Mouse (Mus musculus) CH12.LX (cell line): ENCODE measurements at regions not wholly inside any gene's neighbourhood (a gene's known extent, or its start where the extent isn't known, plus 50 kb on each side); places are given as distances from the start of the nearest gene placed in this dataset.

Experiments
- DNase-seq: peaks from one replicate; pipeline ENCODE4 v3.0.0-alpha.2; 2013; ENCODE audit errors: extremely low read depth
- H3K27ac ChIP-seq: 2 replicates; pipeline ENCODE4 v1.5.1; 2012; ENCODE audit warnings: low read depth, mild to moderate bottlenecking, control low read depth, moderate library complexity; ENCODE audit not compliant: insufficient read depth
- H3K27me3 ChIP-seq: replicated peaks from 2 replicates; pipeline ENCODE3; 2012; ENCODE audit warnings: inconsistent platforms
- H3K36me3 ChIP-seq, 2 experiments: replicated peaks in 1 of 2; 2 replicates each; pipeline versions ENCODE3 to v1.6.1; 2012; ENCODE audit warnings: inconsistent platforms in 1 of 2, low read length in 1 of 2, mild to moderate bottlenecking in 1 of 2, mixed read lengths in 1 of 2, moderate library complexity in 1 of 2; ENCODE audit not compliant: control insufficient read depth in 1 of 2, insufficient read depth in 1 of 2
- H3K4me1 ChIP-seq, 2 experiments: 2 replicates each; pipeline ENCODE4 v1.6.1; 2012; ENCODE audit warnings: inconsistent platforms in 1 of 2, moderate library complexity in 1 of 2; ENCODE audit not compliant: insufficient read depth in 2 of 2, control insufficient read depth in 1 of 2
- H3K4me2 ChIP-seq: 2 replicates; pipeline ENCODE4 v1.6.1; 2012; ENCODE audit warnings: low read depth, mild to moderate bottlenecking, control low read depth; ENCODE audit not compliant: poor library complexity, insufficient read depth, severe bottlenecking
- H3K4me3 ChIP-seq, 3 experiments: fragments of 150-350 bp in 1 of 3; sonication (generic) in 1 of 3; replicated peaks in 1 of 3; 2 replicates each; pipeline versions ENCODE3 to v1.5.1; 2011 to 2012; ENCODE audit warnings: low read depth in 2 of 3, low read length in 2 of 3, mild to moderate bottlenecking in 2 of 3, moderate library complexity in 2 of 3, control low read depth in 1 of 3, improper control_type of control experiment in 1 of 3, inconsistent platforms in 1 of 3, mixed read lengths in 1 of 3; ENCODE audit not compliant: poor library complexity in 1 of 3
- H3K79me2 ChIP-seq: replicated peaks from 2 replicates; pipeline ENCODE4 v1.6.1; 2012; ENCODE audit warnings: mild to moderate bottlenecking, moderate library complexity; ENCODE audit not compliant: control insufficient read depth, poor library complexity, insufficient read depth, severe bottlenecking; ENCODE audit errors: extremely low read depth
- H3K9ac ChIP-seq: 2 replicates; pipeline ENCODE4 v1.6.1; 2012; ENCODE audit warnings: low read depth, mild to moderate bottlenecking, control low read depth, moderate library complexity; ENCODE audit not compliant: insufficient read depth
- H3K9me3 ChIP-seq: replicated peaks from 2 replicates; pipeline ENCODE3; 2012; ENCODE audit warnings: low read length, inconsistent platforms, mixed read lengths
- CHD1 ChIP-seq: IDR thresholded peaks from 2 replicates; pipeline ENCODE4 v1.6.1; 2012; ENCODE audit warnings: low read depth, low read length, improper control_type of control experiment, inconsistent platforms
- CHD2 ChIP-seq: IDR thresholded peaks from 2 replicates; pipeline ENCODE4 v1.6.1; 2011; ENCODE audit warnings: low read length, improper control_type of control experiment
- CTCF ChIP-seq, 2 experiments: IDR thresholded peaks in 1 of 2; conservative IDR thresholded peaks in 1 of 2; 2 replicates each; pipeline ENCODE4 v1.5.1; 2011 to 2012; ENCODE audit warnings: low read depth in 2 of 2, low read length in 2 of 2, improper control_type of control experiment in 1 of 2, inconsistent platforms in 1 of 2, mild to moderate bottlenecking in 1 of 2, moderate library complexity in 1 of 2
- E2F4 ChIP-seq: IDR thresholded peaks from 2 replicates; pipeline ENCODE4 v1.6.1; 2011; ENCODE audit warnings: low read depth, low read length, improper control_type of control experiment; ENCODE audit not compliant: insufficient replicate concordance
- ELF1 ChIP-seq: IDR thresholded peaks from 2 replicates; pipeline ENCODE4 v1.6.1; 2014; ENCODE audit warnings: low read depth, mild to moderate bottlenecking, inconsistent platforms, low read length, improper control_type of control experiment
- GABPA ChIP-seq: IDR thresholded peaks from 2 replicates; pipeline ENCODE4 v1.6.1; 2012; ENCODE audit warnings: low read depth, low read length, improper control_type of control experiment, inconsistent platforms; ENCODE audit not compliant: insufficient replicate concordance
- IRF4 ChIP-seq: IDR thresholded peaks from 2 replicates; pipeline ENCODE4 v1.6.1; 2014; ENCODE audit warnings: low read depth, mild to moderate bottlenecking, inconsistent platforms, low read length, improper control_type of control experiment
- JUN ChIP-seq: IDR thresholded peaks from 2 replicates; pipeline ENCODE4 v1.6.1; 2011; ENCODE audit warnings: low read depth, mild to moderate bottlenecking, low read length, improper control_type of control experiment, moderate library complexity; ENCODE audit not compliant: insufficient read depth
- MAFK ChIP-seq: IDR thresholded peaks from 2 replicates; pipeline ENCODE4 v1.6.1; 2011; ENCODE audit warnings: low read length, improper control_type of control experiment; ENCODE audit not compliant: insufficient replicate concordance
- MAX ChIP-seq: IDR thresholded peaks from 2 replicates; pipeline ENCODE4 v1.6.1; 2011; ENCODE audit warnings: low read length, improper control_type of control experiment
- MEF2A ChIP-seq: IDR thresholded peaks from 2 replicates; pipeline ENCODE4 v1.6.1; 2014; ENCODE audit warnings: low read depth, mild to moderate bottlenecking, inconsistent platforms, low read length, improper control_type of control experiment, borderline replicate concordance
- POLR2AphosphoS2 ChIP-seq: IDR thresholded peaks from 2 replicates; pipeline ENCODE4 v1.6.1; 2011; ENCODE audit warnings: low read depth, low read length, improper control_type of control experiment
- RAD21 ChIP-seq: IDR thresholded peaks from 2 replicates; pipeline ENCODE4 v1.6.1; 2011; ENCODE audit warnings: low read depth, mild to moderate bottlenecking, low read length, improper control_type of control experiment, moderate library complexity
- SMC3 ChIP-seq: IDR thresholded peaks from 2 replicates; pipeline ENCODE4 v1.6.1; 2011; ENCODE audit warnings: low read depth, low read length, improper control_type of control experiment
- TBP ChIP-seq: conservative IDR thresholded peaks from 2 replicates; pipeline ENCODE4 v1.6.1; 2011; ENCODE audit warnings: low read depth, low read length, improper control_type of control experiment
- ZNF384 ChIP-seq: IDR thresholded peaks from 2 replicates; pipeline ENCODE4 v1.6.1; 2012; ENCODE audit warnings: low read depth, low read length, improper control_type of control experiment, inconsistent platforms
- dilution Hi-C: fragments of 300-500 bp; cut with MboI; formaldehyde crosslinking; loops from 2 replicates; pipeline ENCODE4 v1.14.3; 2020; ENCODE audit warnings: low sequenced_read_pairs; ENCODE audit not compliant: extremely low pct_unique_long_range_greater_than_20kb, extremely low pct_ligation_motif_present
- in situ Hi-C: fragments of 300-500 bp; cut with MboI; formaldehyde crosslinking; loops from 3 replicates; pipeline ENCODE4 v1.14.3; 2019; ENCODE audit warnings: low sequenced_read_pairs, low pct_ligation_motif_present, low pct_unique_long_range_greater_than_20kb, mixed read lengths

DNA sequence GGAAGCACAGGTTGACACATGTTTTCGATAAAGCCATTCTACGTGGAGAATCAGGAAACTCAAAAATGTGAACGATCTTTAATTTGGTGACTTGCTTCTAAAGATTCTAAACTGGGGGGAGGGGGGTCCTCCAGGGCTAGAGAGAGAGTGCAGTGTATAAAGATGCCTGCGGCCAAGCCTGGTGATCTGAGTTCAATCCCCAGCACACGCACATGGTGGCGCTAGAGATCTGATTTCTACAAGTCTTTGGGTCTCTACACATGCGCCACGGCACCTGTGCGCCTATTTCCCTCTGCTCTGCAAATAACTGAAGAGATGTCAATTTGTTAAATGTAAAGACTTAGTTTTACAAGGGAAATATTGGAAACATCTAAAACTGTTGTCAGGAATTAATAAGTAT is 70.3 kb upstream of the Ccdc39 start:
- no peaks in the 10 kb centered on the region for H3K36me3 ChIP-seq
- no peaks in the 10 kb centered on the region for H3K27me3 ChIP-seq
- in situ Hi-C loops = no loop called here
- H3K27ac ChIP-seq = no peak overlapping the region
- no peak for DNase-seq
- peak; percentile 29 for TF ChIP-seq RAD21
- no peak for TF ChIP-seq E2F4
- peak; percentile 12 to 56; a peak in 2 of 4 replicates for TF ChIP-seq CTCF (conservative IDR thresholded peaks at IDR 0.05 in 1 of 2, IDR thresholded peaks at IDR 0.05 in 1 of 2; ENCODE audit: low read depth in 2 of 2, low read length in 2 of 2)
- peak; percentile 22 for TF ChIP-seq SMC3
- H3K9ac ChIP-seq = no peak overlapping the region
- no peaks in the 10 kb centered on the region for H3K9me3 ChIP-seq
- dilution Hi-C loops = no loop called here
- H3K79me2 ChIP-seq = no peaks in the 10 kb centered on the region
- H3K4me3 ChIP-seq = no peak overlapping the region
- no peaks in the 10 kb centered on the region; a peak in 1 of 4 replicates for H3K4me1 ChIP-seq
- H3K4me2 ChIP-seq = no peak overlapping the region

DNA sequence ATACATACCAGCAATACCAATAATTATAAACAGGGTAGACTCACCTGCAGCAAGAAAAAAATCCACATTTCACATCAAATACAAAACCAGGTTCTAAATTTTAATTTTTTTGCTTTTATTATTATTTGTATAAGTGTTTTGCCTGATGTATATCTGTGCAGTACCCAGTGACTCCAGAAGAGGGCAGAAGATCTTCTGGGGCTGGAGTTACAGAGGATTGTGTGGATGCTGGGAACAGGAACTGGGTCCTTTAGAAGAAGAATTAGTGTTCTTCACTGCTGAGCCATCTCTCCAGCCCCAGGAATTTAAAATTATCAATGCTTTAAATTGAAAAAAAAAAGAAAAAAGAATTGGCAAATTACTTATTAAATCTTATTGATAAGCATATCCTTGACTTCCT is 71.7 kb upstream of the Ccdc39 start:
- no peak overlapping the region for H3K4me2 ChIP-seq
- H3K79me2 ChIP-seq = no peaks in the 10 kb centered on the region
- dilution Hi-C loops = no loop called here
- H3K27ac ChIP-seq = no peak overlapping the region
- no peak overlapping the region for H3K9ac ChIP-seq
- in situ Hi-C loops = no loop called here
- no peaks in the 10 kb centered on the region for H3K36me3 ChIP-seq
- TF ChIP-seq POLR2AphosphoS2 (no peak), MAX (no peak), CTCF (conservative IDR thresholded peaks at IDR 0.05 in 1 of 2, IDR thresholded peaks at IDR 0.05 in 1 of 2; ENCODE audit: low read depth in 2 of 2, low read length in 2 of 2) (peak in 1 of 2 experiments; percentile 16; a peak in 1 of 4 replicates)
- H3K27me3 ChIP-seq = no peaks in the 10 kb centered on the region
- H3K4me1 ChIP-seq = no peaks in the 10 kb centered on the region; a peak in 1 of 4 replicates
- DNase-seq = no peak
- H3K4me3 ChIP-seq = no peak overlapping the region
- no peaks in the 10 kb centered on the region for H3K9me3 ChIP-seq

DNA sequence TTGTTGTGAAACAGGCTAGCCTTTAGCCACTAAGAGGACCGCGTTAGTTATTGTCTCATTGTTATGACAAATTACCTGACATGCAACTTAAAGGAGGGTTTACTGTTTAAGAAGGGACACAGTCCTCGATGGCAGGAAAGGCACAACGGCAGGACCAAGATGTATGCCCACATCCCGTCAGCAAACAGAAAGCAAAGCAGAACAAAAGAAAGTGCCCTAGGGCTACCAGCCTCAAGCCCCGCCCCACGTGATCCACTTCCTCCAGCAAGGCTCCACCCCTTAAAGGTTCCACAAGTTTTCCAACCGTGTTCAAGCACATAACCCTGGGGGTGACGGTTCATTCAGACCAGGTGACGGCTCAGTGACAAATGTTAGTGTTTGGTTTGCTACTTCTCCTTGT is 72.2 kb upstream of the Ccdc39 start:
- no peak for DNase-seq
- in situ Hi-C loops (no loop called here), dilution Hi-C loops (no loop called here)
- Histone ChIP-seq H3K36me3 (no peaks in the 10 kb centered on the region), H3K9ac (no peak overlapping the region), H3K4me3 (no peak overlapping the region), H3K27ac (no peak overlapping the region), H3K79me2 (no peaks in the 10 kb centered on the region), H3K9me3 (no peaks in the 10 kb centered on the region), H3K4me1 (no peaks in the 10 kb centered on the region; a peak in 1 of 4 replicates), H3K27me3 (no peaks in the 10 kb centered on the region), H3K4me2 (no peak overlapping the region)
- TF ChIP-seq TBP (no peak), MAFK (no peak), ZNF384 (no peak), ELF1 (no peak), IRF4 (no peak), CTCF (conservative IDR thresholded peaks at IDR 0.05 in 1 of 2, IDR thresholded peaks at IDR 0.05 in 1 of 2; ENCODE audit: low read depth in 2 of 2, low read length in 2 of 2) (no peak), MEF2A (no peak), RAD21 (no peak), CHD1 (no peak), MAX (no peak), CHD2 (no peak), JUN (no peak), GABPA (no peak)
